Mouse (Mus musculus) kidney, adult 2 months (tissue): ENCODE measurements at regions not wholly inside any gene's neighbourhood (a gene's known extent, or its start where the extent isn't known, plus 50 kb on each side); places are given as distances from the start of the nearest gene placed in this dataset.
"Not testable (repeated sequence)": the region's sequence is repeated elsewhere in the genome, so short reads cannot be mapped to it uniquely, and the experiment has no call there.

ENCODE experiments used
- DNase-seq: peaks from one replicate; pipeline ENCODE4 v3.0.0; 2021
- H3K27ac ChIP-seq: fragments of 200-500 bp; 2 replicates; pipeline ENCODE4 v1.5.1; 2012; ENCODE audit warnings: low read depth, low read length, control low read depth, inconsistent platforms; ENCODE audit not compliant: insufficient read depth
- H3K27me3 ChIP-seq: fragments of 200-500 bp; replicated peaks from 2 replicates; pipeline ENCODE4 v1.6.1; 2012; ENCODE audit warnings: mild to moderate bottlenecking, moderate library complexity, low read length, inconsistent platforms; ENCODE audit not compliant: control insufficient read depth, insufficient read depth
- H3K36me3 ChIP-seq: fragments of 200-500 bp; 2 replicates; pipeline ENCODE4 v1.6.1; 2012; ENCODE audit warnings: mild to moderate bottlenecking, moderate library complexity, low read length, inconsistent platforms; ENCODE audit not compliant: control insufficient read depth, insufficient read depth
- H3K4me1 ChIP-seq: fragments of 200-500 bp; 2 replicates; pipeline ENCODE4 v1.6.1; 2011; ENCODE audit warnings: low read length; ENCODE audit not compliant: control insufficient read depth, insufficient read depth
- H3K4me3 ChIP-seq: fragments of 200-500 bp; 2 replicates; pipeline ENCODE4 v1.5.1; 2011; ENCODE audit warnings: mild to moderate bottlenecking, low read depth, low read length, control low read depth; ENCODE audit not compliant: insufficient read depth
- CTCF ChIP-seq: fragments of 200-500 bp; conservative IDR thresholded peaks from 2 replicates; pipeline ENCODE4 v1.5.1; 2011; ENCODE audit warnings: low read depth, mild to moderate bottlenecking, control low read depth, low read length, moderate library complexity, mixed read lengths; ENCODE audit not compliant: insufficient read depth, insufficient read length
- POLR2A ChIP-seq: fragments of 200-500 bp; IDR thresholded peaks from one replicate; pipeline ENCODE4 v1.6.1; 2011; ENCODE audit warnings: low read depth, low read length, control low read depth
- WGBS: fragments of 180-500 bp; shearing (Covaris S2); methylation state at CpG from one replicate; pipeline ENCODE4 v1.1.7; 2018; 5-methylcytosine and 5-hydroxymethylcytosine counted together

GRCm38 (mm10) chr2:168399088-168399709, 117.7 kb upstream of the Kcng1 start:
- DNase-seq: no peak
- no peak for TF ChIP-seq POLR2A
- no peaks in the 10 kb centered on the region for H3K27me3 ChIP-seq
- no peaks in the 10 kb centered on the region for H3K36me3 ChIP-seq
- WGBS: 80% methylated on average over 14 of the region's 14 CpGs
- no peak overlapping the region for H3K4me3 ChIP-seq
- H3K4me1 ChIP-seq: no peaks in the 10 kb centered on the region
- H3K27ac ChIP-seq: no peak overlapping the region

- H3K27ac ChIP-seq: no peak overlapping the region
- H3K4me1 ChIP-seq: no peaks in the 10 kb centered on the region
- WGBS: 68% methylated on average over 3 of the region's 3 CpGs
- H3K36me3 ChIP-seq: no peaks in the 10 kb centered on the region
- no peaks in the 10 kb centered on the region for H3K27me3 ChIP-seq
- DNase-seq: no peak
- TF ChIP-seq POLR2A (no peak), CTCF (no peak)
- no peak overlapping the region for H3K4me3 ChIP-seq
These were observed 114.8 kb upstream of the Kcng1 start for GRCm38 (mm10) chr2:168396316-168396715.

- Histone ChIP-seq H3K4me3 (no peak overlapping the region), H3K4me1 (no peaks in the 10 kb centered on the region), H3K27ac (no peak overlapping the region), H3K36me3 (no peaks in the 10 kb centered on the region), H3K27me3 (no peaks in the 10 kb centered on the region)
- WGBS: 77% methylated on average over 18 of the region's 18 CpGs
- TF ChIP-seq POLR2A: no peak
- TF ChIP-seq CTCF: no peak
- peak; percentile 32 for DNase-seq
These were observed 111.8 kb upstream of the Kcng1 start for GRCm38 (mm10) chr2:168393341-168393740.

- H3K4me1 ChIP-seq, H3K4me3 ChIP-seq, DNase-seq, H3K27me3 ChIP-seq, H3K27ac ChIP-seq, H3K36me3 ChIP-seq: not testable (repeated sequence)
- 85% methylated on average over 3 of the region's 3 CpGs for WGBS
These were observed 110.6 kb upstream of the Kcng1 start for GRCm38 (mm10) chr2:168392171-168392570.

GRCm38 (mm10) chr2:168380606-168381005, 99.1 kb upstream of the Kcng1 start:
- TF ChIP-seq CTCF: no peak
- TF ChIP-seq POLR2A: no peak
- Histone ChIP-seq H3K4me3 (no peak overlapping the region), H3K27me3 (no peaks in the 10 kb centered on the region), H3K27ac (no peak overlapping the region), H3K4me1 (no peaks in the 10 kb centered on the region), H3K36me3 (no peaks in the 10 kb centered on the region)
- DNase-seq: no peak
- WGBS: 59% methylated on average over 5 of the region's 5 CpGs

- Histone ChIP-seq H3K4me1 (no peaks in the 10 kb centered on the region), H3K27me3 (no peaks in the 10 kb centered on the region), H3K36me3 (no peaks in the 10 kb centered on the region), H3K4me3 (no peak overlapping the region), H3K27ac (no peak overlapping the region)
- TF ChIP-seq POLR2A: no peak
- TF ChIP-seq CTCF: no peak
- DNase-seq: no peak
- 88% methylated on average over 5 of the region's 5 CpGs for WGBS
These were observed 90.8 kb upstream of the Kcng1 start for GRCm38 (mm10) chr2:168372356-168372755.

GRCm38 (mm10) chr2:168371245-168371644, 89.7 kb upstream of the Kcng1 start:
- Histone ChIP-seq H3K27ac (no peak overlapping the region), H3K36me3 (no peaks in the 10 kb centered on the region), H3K4me3 (no peak overlapping the region), H3K4me1 (no peaks in the 10 kb centered on the region), H3K27me3 (no peaks in the 10 kb centered on the region)
- WGBS: 15% methylated on average over 3 of the region's 3 CpGs
- TF ChIP-seq CTCF (no peak), POLR2A (no peak)
- no peak for DNase-seq

GRCm38 (mm10) chr2:168359200-168359599, 77.7 kb upstream of the Kcng1 start:
- no peak for DNase-seq
- H3K36me3 ChIP-seq: no peaks in the 10 kb centered on the region
- 64% methylated on average over 8 of the region's 8 CpGs for WGBS

More at GRCm38 (mm10) chr2:168359200-168359599, 77.7 kb upstream of the Kcng1 start:
- no peak for TF ChIP-seq CTCF
- no peak for TF ChIP-seq POLR2A
- Histone ChIP-seq H3K27ac (no peak overlapping the region), H3K4me1 (no peaks in the 10 kb centered on the region), H3K4me3 (no peak overlapping the region), H3K27me3 (no peaks in the 10 kb centered on the region)
